Mouse (Mus musculus) erythroblast, embryonic 14.5 days (primary cell): ENCODE measurements around the gene Recql5. TPM values are rescaled to one million over a fixed set of nuclear protein-coding genes. Genes with fewer than 3 reads are reported as not detected.

Experiments used
- H3K27me3 ChIP-seq: 2 replicates; pipeline ENCODE4 v1.6.1; 2012; ENCODE audit warnings: inconsistent platforms; ENCODE audit not compliant: control insufficient read depth
- H3K36me3 ChIP-seq: 2 replicates; pipeline ENCODE4 v1.6.1; 2012; ENCODE audit warnings: mild to moderate bottlenecking, inconsistent platforms; ENCODE audit not compliant: control insufficient read depth
- H3K4me1 ChIP-seq: 2 replicates; pipeline ENCODE4 v1.6.1; 2012; ENCODE audit warnings: inconsistent platforms; ENCODE audit not compliant: control insufficient read depth
- H3K4me3 ChIP-seq: replicated peaks from 2 replicates; pipeline ENCODE3; 2012; ENCODE audit warnings: moderate library complexity, mild to moderate bottlenecking, inconsistent platforms
- H3K9me3 ChIP-seq: 2 replicates; pipeline ENCODE4 v1.6.1; 2012; ENCODE audit warnings: low read length, inconsistent platforms, mixed read lengths; ENCODE audit not compliant: control insufficient read depth
- GATA1 ChIP-seq: IDR thresholded peaks from 2 replicates; pipeline ENCODE4 v1.6.1; 2012; ENCODE audit warnings: low read length, inconsistent platforms, mixed read lengths
- TAL1 ChIP-seq: IDR thresholded peaks from 3 replicates; pipeline ENCODE4 v1.6.1; 2012; ENCODE audit warnings: low read length, inconsistent platforms, mixed read lengths
- polyA plus RNA-seq: library from polyadenylated mRNA; stranded (reverse); fragments of >175 nt; gene quantifications from 2 replicates; pipeline ENCODE4 v1.2.3, GENCODE M21; 2012

Gene Recql5
- polyA plus RNA-seq, 1 experiment: 1.4 TPM

GRCm38 (mm10) chr11:115899486-115900266 lies 33.6 kb downstream of the Recql5 start, which contains the start of gene Smim5:
Gene Smim5, plus strand, starts transcription at chr11:115899966.
- H3K27me3 ChIP-seq: no peaks in the 10 kb centered on the region
- TF ChIP-seq GATA1 (no peak), TAL1 (no peak)
- H3K4me1 ChIP-seq: peaks cover 69% of the 10 kb centered on the region
- H3K9me3 ChIP-seq: no peaks in the 10 kb centered on the region
- H3K36me3 ChIP-seq: peaks cover 76% of the 10 kb centered on the region
- H3K4me3 ChIP-seq: peak within 1 kb of the TSS; percentile 75

DNA sequence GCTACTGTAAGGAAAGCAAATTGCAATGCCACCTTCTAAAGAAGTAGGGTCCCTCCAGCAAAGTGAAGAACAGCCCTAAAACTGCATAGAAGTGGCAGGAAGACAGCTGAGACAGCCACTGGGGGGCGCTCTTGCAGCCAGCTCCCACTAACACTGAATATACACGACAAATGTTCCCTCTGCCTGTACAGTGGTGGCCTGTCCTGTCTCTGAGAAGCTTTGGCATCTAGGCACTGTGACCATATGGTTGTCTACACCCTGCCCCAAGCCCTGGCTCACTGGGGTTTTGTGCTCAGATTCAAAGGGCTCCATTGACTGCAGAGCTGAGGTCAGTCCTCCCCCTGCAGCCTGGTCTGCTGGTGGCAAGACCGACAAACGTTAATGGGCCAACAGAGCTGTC lies 34.4 kb downstream of the Recql5 start:
- H3K27me3 ChIP-seq: no peaks in the 10 kb centered on the region
- H3K9me3 ChIP-seq: no peaks in the 10 kb centered on the region
- no peak for TF ChIP-seq GATA1
- no peak for TF ChIP-seq TAL1
- H3K4me3 ChIP-seq: peak overlapping the region; percentile 10
- peaks cover 61% of the 10 kb centered on the region for H3K4me1 ChIP-seq
- H3K36me3 ChIP-seq: peaks cover 76% of the 10 kb centered on the region

DNA sequence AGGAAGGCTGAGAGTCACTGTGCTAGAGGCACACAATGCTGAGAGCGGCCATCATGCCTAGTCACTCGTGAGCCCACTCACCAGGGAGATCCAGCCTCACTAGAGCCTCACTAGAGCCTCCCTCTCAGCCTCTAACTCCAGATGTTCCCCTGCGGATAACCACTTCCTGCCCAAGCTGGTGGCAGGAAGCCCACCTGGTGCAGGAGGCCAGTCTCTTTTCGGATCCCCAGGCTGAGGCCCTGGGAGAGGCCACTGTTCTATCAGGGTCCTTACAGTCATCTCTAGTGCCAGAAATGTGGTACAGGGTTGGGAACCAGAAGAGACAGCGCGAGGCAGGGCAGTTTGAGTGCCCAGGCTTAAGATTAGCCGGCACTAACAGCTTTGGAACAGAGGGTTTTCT lies 34.8 kb downstream of the Recql5 start:
- peaks cover 56% of the 10 kb centered on the region for H3K4me1 ChIP-seq
- H3K36me3 ChIP-seq: peaks cover 76% of the 10 kb centered on the region
- no peaks in the 10 kb centered on the region for H3K27me3 ChIP-seq
- no peaks in the 10 kb centered on the region for H3K9me3 ChIP-seq
- TF ChIP-seq TAL1: no peak
- no peak for TF ChIP-seq GATA1
- H3K4me3 ChIP-seq: no peak overlapping the region

GRCm38 (mm10) chr11:115894755-115895520 lies 38.3 kb downstream of the Recql5 start:
- Histone ChIP-seq H3K27me3 (no peaks in the 10 kb centered on the region), H3K9me3 (no peaks in the 10 kb centered on the region), H3K4me3 (no peak overlapping the region), H3K4me1 (peaks cover 21% of the 10 kb centered on the region), H3K36me3 (peaks cover 59% of the 10 kb centered on the region)
- TF ChIP-seq TAL1: no peak
- no peak for TF ChIP-seq GATA1

DNA sequence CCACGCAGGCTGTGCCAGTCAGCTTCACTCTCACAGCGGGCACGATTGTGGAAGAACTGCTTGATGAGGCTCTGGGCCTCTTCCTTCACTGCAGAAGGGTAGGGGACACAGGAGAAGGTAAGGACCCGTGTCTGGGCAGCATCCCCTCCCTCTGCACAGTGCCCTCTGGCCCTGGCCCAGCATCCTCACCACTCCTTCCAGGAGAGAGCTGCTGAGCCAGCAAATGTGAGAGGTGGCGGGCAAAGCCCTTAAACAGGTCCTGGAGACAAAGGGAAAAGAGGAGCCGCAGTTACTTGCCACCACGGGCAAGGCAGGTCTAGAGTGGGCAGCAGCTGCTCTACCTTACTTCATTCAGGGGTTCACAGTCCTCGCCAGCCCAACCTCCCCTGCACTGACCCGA lies 40.2 kb downstream of the Recql5 start:
- H3K27me3 ChIP-seq: peaks cover 2% of the 10 kb centered on the region; the same call in 1 of the 2 replicates
- H3K9me3 ChIP-seq: no peaks in the 10 kb centered on the region
- TF ChIP-seq TAL1: no peak
- TF ChIP-seq GATA1: no peak
- H3K36me3 ChIP-seq: peaks cover 59% of the 10 kb centered on the region
- H3K4me3 ChIP-seq: no peak overlapping the region
- H3K4me1 ChIP-seq: peaks cover 4% of the 10 kb centered on the region

DNA sequence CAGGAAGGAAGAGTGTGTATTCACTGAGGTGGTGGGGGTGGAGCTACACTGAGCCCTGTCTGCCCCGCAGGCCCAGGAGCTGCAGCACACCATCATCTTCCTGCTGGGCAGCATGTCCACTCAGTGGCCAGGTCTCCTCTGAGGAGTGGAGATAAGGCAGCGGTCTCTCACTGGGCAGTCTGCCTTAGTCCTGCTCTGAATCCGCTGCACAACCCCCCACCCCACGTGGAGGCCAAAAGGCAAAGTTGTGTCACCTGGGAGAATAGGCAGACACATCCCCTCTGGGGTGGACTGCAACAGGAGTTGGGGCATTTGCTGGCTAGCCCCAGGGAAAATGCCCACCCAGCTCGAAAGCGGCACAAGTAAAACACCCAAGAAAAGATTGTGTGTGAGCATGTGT lies 41.1 kb downstream of the Recql5 start:
- TF ChIP-seq GATA1 (no peak), TAL1 (no peak)
- Histone ChIP-seq H3K36me3 (peaks cover 53% of the 10 kb centered on the region), H3K27me3 (peaks cover 2% of the 10 kb centered on the region; the same call in 1 of the 2 replicates), H3K9me3 (no peaks in the 10 kb centered on the region), H3K4me3 (no peak overlapping the region), H3K4me1 (peaks cover 4% of the 10 kb centered on the region)

DNA sequence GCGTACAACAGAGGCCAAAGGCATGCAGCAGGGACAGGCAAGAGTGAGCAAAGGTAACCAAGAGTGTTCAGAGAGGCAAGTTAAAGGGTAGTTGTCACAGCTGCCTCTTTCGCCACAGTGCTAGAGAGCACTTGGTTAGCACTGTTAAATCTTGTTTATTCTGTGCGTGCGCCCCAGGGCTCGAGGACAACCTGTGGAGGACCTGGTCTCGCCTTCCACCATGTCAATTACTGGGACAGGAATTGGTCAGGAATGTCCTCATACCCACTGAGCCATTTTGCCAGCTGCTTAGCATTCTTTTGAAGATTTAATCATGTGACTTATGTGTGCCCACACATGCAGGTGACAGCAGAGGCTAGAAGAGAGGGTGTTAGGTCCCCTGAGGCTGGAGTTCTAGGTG lies 44.1 kb downstream of the Recql5 start:
- Histone ChIP-seq H3K27me3 (peaks cover 2% of the 10 kb centered on the region; the same call in 1 of the 2 replicates), H3K4me3 (no peak overlapping the region)
- TF ChIP-seq TAL1: no peak
- no peak for TF ChIP-seq GATA1

GRCm38 (mm10) chr11:115888020-115888419 lies 45.3 kb downstream of the Recql5 start:
- peaks cover 4% of the 10 kb centered on the region for H3K4me1 ChIP-seq
- peaks cover 11% of the 10 kb centered on the region for H3K36me3 ChIP-seq
- H3K9me3 ChIP-seq: no peaks in the 10 kb centered on the region
- no peak overlapping the region for H3K4me3 ChIP-seq
- no peak for TF ChIP-seq TAL1
- TF ChIP-seq GATA1: no peak
- peaks cover 10% of the 10 kb centered on the region for H3K27me3 ChIP-seq

More for the DNA sequence above, 44.1 kb downstream of the Recql5 start:
- peaks cover 4% of the 10 kb centered on the region for H3K4me1 ChIP-seq
- peaks cover 22% of the 10 kb centered on the region for H3K36me3 ChIP-seq
- no peaks in the 10 kb centered on the region for H3K9me3 ChIP-seq

- Histone ChIP-seq H3K4me3 (no peak overlapping the region), H3K27me3 (peaks cover 18% of the 10 kb centered on the region), H3K9me3 (no peaks in the 10 kb centered on the region), H3K4me1 (peaks cover 4% of the 10 kb centered on the region), H3K36me3 (no peaks in the 10 kb centered on the region)
- TF ChIP-seq GATA1: no peak
- TF ChIP-seq TAL1: no peak
Observed at GRCm38 (mm10) chr11:115886446-115886845, 46.8 kb downstream of the Recql5 start.
